ENCODE assay signal across 23 mouse cellular contexts in genomic region chr8:13229802-13230201, GRCm38 (mm10). TPM values are rescaled to one million over a fixed set of nuclear protein-coding genes. Genes with fewer than 3 reads are reported as not detected.
A peak's percentile ranks its signal among the peaks of the same experiment; 100 is the strongest.
DNase-seq lines count a peak whose midpoint lies in the region; ATAC-seq and TF ChIP-seq lines count a peak whose summit lies in the region.
"Had no signal": no experiment of that assay in that cellular context is flagged by ENCODE, and none has a peak within 500 bp of the region (broad histone marks: within the 10 kb centered on the region; RNA-seq: fewer than 3 reads in every experiment).

No protein-coding gene starts in this region.

- intact Hi-C loops in gastrocnemius, adult 2 months (cut with DNase I), result no loop called here
- intact Hi-C loops in gastrocnemius, postnatal 36 days (cut with DNase I), result loop anchor here (10.0 kb wide), 1 partner anchor 255 kb away; no protein-coding TSS in a partner anchor
- intact Hi-C loops in heart, postnatal 25 days (cut with DNase I), result no loop called here

- H3K4me1 ChIP-seq in heart, embryonic 10.5 days, result peaks cover 56% of the 10 kb centered on the region
- H3K4me1 ChIP-seq in heart, embryonic 14.5 days (ENCODE audit: control insufficient read depth in 2 of 2, insufficient read depth in 2 of 2, low read length in 2 of 2), result peaks cover 48 to 52% of the 10 kb centered on the region in 2 experiments
- H3K4me1 ChIP-seq in limb, embryonic 10.5 days, result peaks cover 15% of the 10 kb centered on the region
- H3K4me1 ChIP-seq: embryonic facial prominence, embryonic 12.5 days; hindbrain, embryonic 15.5 days had no signal

- H3K9me3 ChIP-seq in heart, embryonic 10.5 days, result no peaks in the 10 kb centered on the region
- no peaks in the 10 kb centered on the region for H3K9me3 ChIP-seq in heart, embryonic 14.5 days (ENCODE audit: control insufficient read depth, low read length)
- no peaks in the 10 kb centered on the region for H3K9me3 ChIP-seq in limb, embryonic 10.5 days (replicated peaks)
- H3K9me3 ChIP-seq: embryonic facial prominence, embryonic 12.5 days; forebrain, embryonic 15.5 days; G1E; hindbrain, embryonic 15.5 days had no signal

- peak overlapping the region; percentile 53; the same call in 1 of the 2 replicates for H3K9ac ChIP-seq in heart, embryonic 14.5 days (ENCODE audit: low read length)
- H3K9ac ChIP-seq: embryonic facial prominence, embryonic 12.5 days; forebrain, embryonic 15.5 days; hindbrain, embryonic 15.5 days had no signal

- no peak overlapping the region for H3K4me2 ChIP-seq in heart, embryonic 14.5 days (ENCODE audit: low read length)
- H3K4me2 ChIP-seq: embryonic facial prominence, embryonic 12.5 days; forebrain, embryonic 15.5 days; hindbrain, embryonic 15.5 days had no signal

- H3K36me3 ChIP-seq in heart, embryonic 10.5 days, result peaks cover 19% of the 10 kb centered on the region
- H3K36me3 ChIP-seq in heart, embryonic 14.5 days (ENCODE audit: control insufficient read depth, insufficient read depth, low read length), result peaks cover 39% of the 10 kb centered on the region
- H3K36me3 ChIP-seq in limb, embryonic 10.5 days, result no peaks in the 10 kb centered on the region
- H3K36me3 ChIP-seq: embryonic facial prominence, embryonic 12.5 days; forebrain, embryonic 15.5 days; G1E; hindbrain, embryonic 15.5 days had no signal

- H3K27ac ChIP-seq in gastrocnemius, adult 2 months, result peak overlapping the region; percentile 71
- peak overlapping the region; percentile 69 for H3K27ac ChIP-seq in heart, embryonic 10.5 days
- peak overlapping the region; percentile 6 to 86; a peak in 3 of 4 replicates for H3K27ac ChIP-seq in heart, embryonic 14.5 days (replicated peaks in 1 of 2; ENCODE audit: control insufficient read depth in 1 of 2, insufficient read depth in 1 of 2, low read depth in 2 of 2, low read length in 2 of 2)
- peak overlapping the region; percentile 46; the same call in 1 of the 2 replicates for H3K27ac ChIP-seq in limb, embryonic 10.5 days
- H3K27ac ChIP-seq: embryonic facial prominence, embryonic 12.5 days; forebrain, embryonic 15.5 days; hindbrain, embryonic 15.5 days had no signal

- no peak for TF ChIP-seq CTCF in gastrocnemius, adult 2 months (IDR thresholded peaks at IDR 0.05)

- no peak for ATAC-seq in heart, embryonic 14.5 days (ENCODE audit: insufficient number of reproducible peaks, insufficient read depth, low FRiP score, low read depth)
- no peak for ATAC-seq in inflammation-experienced regulatory T-cells, adult 6 months
- ATAC-seq: CD4-positive, CD25-positive, alpha-beta regulatory T cell, adult 4 months; forebrain, embryonic 15.5 days; intestine, postnatal 0 days had no signal

- H3K27me3 ChIP-seq in heart, embryonic 10.5 days (ENCODE audit: insufficient read depth, poor library complexity, severe bottlenecking), result 0 out of 2 replicates have a peak, but pooled peaks cover 13% of the 10 kb centered on the region
- H3K27me3 ChIP-seq in heart, embryonic 14.5 days (ENCODE audit: control insufficient read depth, insufficient read depth, low read length), result no peaks in the 10 kb centered on the region
- 0 out of 2 replicates have a peak, but pooled peaks cover 3% of the 10 kb centered on the region for H3K27me3 ChIP-seq in limb, embryonic 10.5 days (ENCODE audit: low read depth, poor library complexity, severe bottlenecking)
- H3K27me3 ChIP-seq: forebrain, embryonic 15.5 days; hindbrain, embryonic 15.5 days had no signal

- H3K4me3 ChIP-seq in gastrocnemius, adult 2 months, result no peak overlapping the region
- no peak overlapping the region for H3K4me3 ChIP-seq in heart, embryonic 10.5 days
- no peak overlapping the region for H3K4me3 ChIP-seq in heart, embryonic 14.5 days (ENCODE audit: control insufficient read depth in 1 of 2, insufficient read depth in 1 of 2, low read depth in 1 of 2, low read length in 2 of 2)
- H3K4me3 ChIP-seq in limb, embryonic 10.5 days, result no peak overlapping the region
- H3K4me3 ChIP-seq: embryonic facial prominence, embryonic 12.5 days; forebrain, embryonic 15.5 days; hindbrain, embryonic 15.5 days had no signal

- peak; percentile 49 for DNase-seq in gastrocnemius, adult 2 months
- no peak for DNase-seq in gastrocnemius, postnatal 36 days
- no peak for DNase-seq in heart, embryonic 10.5 days (ENCODE audit: low spot score)
- no peak for DNase-seq in heart, postnatal 25 days (ENCODE audit: low spot score)
- no peak for DNase-seq in limb, embryonic 10.5 days (ENCODE audit: low spot score)
- DNase-seq in embryo, embryonic 10 days (ENCODE audit: low spot score), result no peak
- DNase-seq: adrenal gland, adult 8-10 months; adrenal gland, postnatal 36 days; B cell, adult 2 months; cerebellum, adult 2 months; cerebellum, postnatal 10 days; gastrocnemius, postnatal 10 days; kidney, adult 8-10 months had no signal

- WGBS in heart, embryonic 10.5 days, result 55% methylated on average over 12 of the region's 12 CpGs
- 43% methylated on average over 12 of the region's 12 CpGs for WGBS in heart, embryonic 14.5 days
- WGBS in limb, embryonic 10.5 days, result 73% methylated on average over 12 of the region's 12 CpGs

RNA-seq across cellular contexts. Expression of gene Adprhl1, which starts 24.2 kb away (rescaled TPM):
- total RNA-seq in gastrocnemius, adult 2 months (2021), result 100 to 1,000 TPM in 1 of 2 experiments, 10 to 100 TPM in 1; 44.7 to 101 TPM
- total RNA-seq in gastrocnemius, postnatal 36 days (2021), result 10 to 100 TPM; 47.4 to 71.2 TPM
- 49.3 and 117 TPM in 2 replicates for polyA plus RNA-seq in heart, embryonic 10.5 days (2016; fragmentation: Nextera tagmentation; extraction: Ambion mirVana)
- total RNA-seq in heart, postnatal 25 days (2021), result 100 to 1,000 TPM; 515 to 520 TPM
- 225 and 239 TPM in 2 replicates for polyA plus RNA-seq in heart, embryonic 14.5 days (2014; fragmentation: Nextera tagmentation; extraction: Ambion mirVana)
- 0.14 TPM in 1 of 2 replicates, not detected in the other for polyA plus RNA-seq in limb, embryonic 10.5 days (2016; fragmentation: Nextera tagmentation; extraction: Ambion mirVana)
- polyA plus RNA-seq in inflammation-experienced regulatory T-cells, adult 6 months (2017; shearing (Covaris generic)), result not detected
- total RNA-seq: common myeloid progenitor, adult 5-6 weeks had no signal
- polyA plus RNA-seq: forebrain, embryonic 11.5 days; forebrain, embryonic 15.5 days; G1E; intestine, postnatal 0 days had no signal

RNA-seq across cellular contexts. Expression of gene Grtp1, which starts 29.4 kb away (rescaled TPM):
- total RNA-seq in gastrocnemius, adult 2 months (2021), result 10 to 100 TPM in 1 of 2 experiments, 1 to 10 TPM in 1; 9.7 to 20.6 TPM
- total RNA-seq in gastrocnemius, postnatal 36 days (2021), result 10 to 100 TPM; 10.8 to 13.1 TPM
- polyA plus RNA-seq in heart, embryonic 10.5 days (2016; fragmentation: Nextera tagmentation; extraction: Ambion mirVana), result 30.5 and 34.0 TPM in 2 replicates
- total RNA-seq in heart, postnatal 25 days (2021), result 1 to 10 TPM; 4.1 to 5.2 TPM
- polyA plus RNA-seq in heart, embryonic 14.5 days (2014; fragmentation: Nextera tagmentation; extraction: Ambion mirVana), result 19.6 and 21.3 TPM in 2 replicates
- 16.0 and 18.8 TPM in 2 replicates for polyA plus RNA-seq in limb, embryonic 10.5 days (2016; fragmentation: Nextera tagmentation; extraction: Ambion mirVana)
- polyA plus RNA-seq in inflammation-experienced regulatory T-cells, adult 6 months (2017; shearing (Covaris generic)), result 1 to 10 TPM in 2 of 3 experiments, under 1 TPM in 1; 0.48 to 6.3 (median 2.8) TPM

RNA-seq across cellular contexts. Expression of gene Dcun1d2, which starts 58.1 kb away (rescaled TPM):
- 10 to 100 TPM; 76.5 to 87.0 TPM for total RNA-seq in gastrocnemius, adult 2 months (2021)
- total RNA-seq in gastrocnemius, postnatal 36 days (2021), result 10 to 100 TPM; 72.0 to 72.2 TPM
- polyA plus RNA-seq in heart, embryonic 10.5 days (2016; fragmentation: Nextera tagmentation; extraction: Ambion mirVana), result 23.5 and 27.3 TPM in 2 replicates
- total RNA-seq in heart, postnatal 25 days (2021), result 10 to 100 TPM; 57.3 to 57.4 TPM
- polyA plus RNA-seq in heart, embryonic 14.5 days (2014; fragmentation: Nextera tagmentation; extraction: Ambion mirVana), result 30.4 and 30.9 TPM in 2 replicates
- 19.9 and 23.3 TPM in 2 replicates for polyA plus RNA-seq in limb, embryonic 10.5 days (2016; fragmentation: Nextera tagmentation; extraction: Ambion mirVana)
- 10 to 100 TPM; 16.0 to 25.2 (median 22.4) TPM for polyA plus RNA-seq in inflammation-experienced regulatory T-cells, adult 6 months (2017; shearing (Covaris generic))

RNA-seq across cellular contexts. Expression of gene Tmco3, which starts 58.2 kb away (rescaled TPM):
- total RNA-seq in gastrocnemius, adult 2 months (2021), result 10 to 100 TPM; 11.3 to 15.8 TPM
- 10 to 100 TPM; 12.0 to 12.7 TPM for total RNA-seq in gastrocnemius, postnatal 36 days (2021)
- 37.5 and 39.6 TPM in 2 replicates for polyA plus RNA-seq in heart, embryonic 10.5 days (2016; fragmentation: Nextera tagmentation; extraction: Ambion mirVana)
- total RNA-seq in heart, postnatal 25 days (2021), result 10 to 100 TPM; 25.3 to 29.8 TPM
- 37.2 and 39.6 TPM in 2 replicates for polyA plus RNA-seq in heart, embryonic 14.5 days (2014; fragmentation: Nextera tagmentation; extraction: Ambion mirVana)
- polyA plus RNA-seq in limb, embryonic 10.5 days (2016; fragmentation: Nextera tagmentation; extraction: Ambion mirVana), result 32.1 and 37.5 TPM in 2 replicates
- polyA plus RNA-seq in inflammation-experienced regulatory T-cells, adult 6 months (2017; shearing (Covaris generic)), result 10 to 100 TPM; 24.1 to 28.8 (median 26.7) TPM

Comparison
In these comparisons a context has a peak if more than half of its experiments do, and no peak if none do; other contexts are left out.
1. RNA of gene Adprhl1, which starts 24.2 kb away (polyA plus RNA-seq): 225 to 239 TPM in heart, embryonic 14.5 days and 49.3 to 117 TPM in heart, embryonic 10.5 days; not detected in inflammation-experienced regulatory T-cells, adult 6 months and 0.14 TPM in limb, embryonic 10.5 days; every median in the first group is over 10 times any median in the second.
2. Peak in every context shown above with its lines, with median percentiles within 50 percentile points of each other: H3K27ac ChIP-seq.